In the genomic region with DNA sequence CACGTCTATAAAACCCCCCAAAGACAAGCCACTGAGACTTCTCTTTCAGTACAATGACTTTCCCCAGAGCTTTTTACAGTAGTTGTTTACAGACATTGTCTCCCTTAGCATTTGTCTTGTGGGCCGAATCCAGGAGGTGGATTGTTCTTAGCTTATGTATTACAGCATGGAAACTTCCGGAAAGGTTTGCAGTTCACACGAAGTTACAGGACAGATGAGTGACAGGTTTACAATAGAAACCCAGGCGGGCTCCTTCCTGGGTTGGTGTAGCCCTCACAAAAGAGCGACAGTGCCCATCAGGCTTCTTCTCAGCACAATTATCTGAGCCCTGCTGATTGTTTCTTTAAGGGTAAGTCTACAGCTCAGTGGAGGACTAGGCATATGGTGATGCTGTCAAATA, we compare ENCODE assay signal across 17 mouse cellular contexts.
"Had no signal": no experiment of that assay in that cellular context is flagged by ENCODE, and none has a peak within 500 bp of the region (broad histone marks: within the 10 kb centered on the region; RNA-seq: fewer than 3 reads in every experiment).

No protein-coding gene starts in this region.

- DNase-seq: liver, embryonic 13.5 days; liver, postnatal 0 days; lung, postnatal 14 days; right cerebral cortex, postnatal 14 days; thymus, adult 2 months; thymus, postnatal 25 days; thymus, postnatal 4 days had no signal

- H3K36me3 ChIP-seq: liver, embryonic 13.5 days; liver, embryonic 15.5 days; midbrain, embryonic 13.5 days; midbrain, embryonic 15.5 days; neural tube, embryonic 12.5 days; stomach, embryonic 15.5 days had no signal

- H3K4me3 ChIP-seq: liver, embryonic 13.5 days; liver, embryonic 15.5 days; megakaryocyte, embryonic 14.5 days; midbrain, embryonic 13.5 days; midbrain, embryonic 15.5 days; neural tube, embryonic 12.5 days; stomach, embryonic 15.5 days had no signal

- H3K9me3 ChIP-seq: liver, embryonic 13.5 days; liver, embryonic 15.5 days; megakaryocyte, embryonic 14.5 days; midbrain, embryonic 13.5 days; midbrain, embryonic 15.5 days; neural tube, embryonic 12.5 days; stomach, embryonic 15.5 days had no signal

- ATAC-seq: liver, postnatal 0 days; midbrain, embryonic 13.5 days; midbrain, embryonic 15.5 days had no signal

- H3K27me3 ChIP-seq: midbrain, embryonic 13.5 days; neural tube, embryonic 12.5 days; stomach, embryonic 15.5 days had no signal

- H3K9ac ChIP-seq: liver, embryonic 13.5 days; liver, embryonic 15.5 days; liver, postnatal 0 days; midbrain, embryonic 13.5 days; midbrain, embryonic 15.5 days; neural tube, embryonic 12.5 days; stomach, embryonic 15.5 days had no signal

- H3K27ac ChIP-seq: liver, embryonic 13.5 days; liver, embryonic 15.5 days; macrophage; midbrain, embryonic 13.5 days; midbrain, embryonic 15.5 days; neural tube, embryonic 12.5 days; stomach, embryonic 15.5 days; stomach, postnatal 0 days had no signal

- H3K4me2 ChIP-seq: liver, embryonic 11.5 days; liver, embryonic 13.5 days; liver, embryonic 15.5 days; midbrain, embryonic 11.5 days; midbrain, embryonic 13.5 days; midbrain, embryonic 15.5 days; neural tube, embryonic 12.5 days; stomach, embryonic 15.5 days had no signal
